Mouse (Mus musculus): ENCODE data around the gene Sema4b.

- TF ChIP-seq TCF12 (IDR thresholded peaks at IDR 0.05; ENCODE audit: low read depth, low read length) (no peak), ZC3H11A (IDR thresholded peaks at IDR 0.05; ENCODE audit: low read depth, low read length) (no peak), BHLHE40 (IDR thresholded peaks at IDR 0.05; ENCODE audit: low read depth, low read length) (no peak), MYC (IDR thresholded peaks at IDR 0.05; ENCODE audit: low read depth, low read length) (no peak), POLR2A (IDR thresholded peaks at IDR 0.05; ENCODE audit: low read depth, low read length) (no peak), MAZ (IDR thresholded peaks at IDR 0.05; ENCODE audit: low read depth, low read length) (no peak), HCFC1 (IDR thresholded peaks at IDR 0.05; ENCODE audit: low read depth, low read length) (no peak), TBP (conservative IDR thresholded peaks at IDR 0.05; ENCODE audit: low read depth, low read length) (no peak), POLR2AphosphoS2 (IDR thresholded peaks at IDR 0.05; ENCODE audit: low read depth, low read length) (no peak), CTCF (conservative IDR thresholded peaks at IDR 0.05 in 1 of 2, IDR thresholded peaks at IDR 0.05 in 1 of 2; ENCODE audit: low read depth in 2 of 2, low read length in 2 of 2) (peak in 1 of 2 experiments; percentile 30; a peak in 1 of 4 replicates), MAX (IDR thresholded peaks at IDR 0.05; ENCODE audit: low read length) (no peak), SMC3 (IDR thresholded peaks at IDR 0.05; ENCODE audit: low read depth, low read length) (no peak), USF1 (IDR thresholded peaks at IDR 0.05; ENCODE audit: low read depth, low read length) (no peak)
Measured at GRCm38 (mm10) chr7:80200588-80200945, 13.9 kb downstream of the Sema4b start.
